Mouse (Mus musculus) adrenal gland (tissue): ENCODE measurements around the gene Msrb3.
"Not testable (repeated sequence)": the region's sequence is repeated elsewhere in the genome, so short reads cannot be mapped to it uniquely, and the experiment has no call there.

Source experiments
- intact Hi-C: fragments of 180-260 bp; cut with DNase I; formaldehyde crosslinking; loops from one replicate; pipeline ENCODE4 v1.15.1; 2025

Msrb3 gene

GRCm38 (mm10) chr10:120759883-120760282, 139.0 kb downstream of the Msrb3 start:
- intact Hi-C loops: no loop called here

- intact Hi-C loops: no loop called here
Observed at GRCm38 (mm10) chr10:120752454-120752853, 146.4 kb downstream of the Msrb3 start.

DNA sequence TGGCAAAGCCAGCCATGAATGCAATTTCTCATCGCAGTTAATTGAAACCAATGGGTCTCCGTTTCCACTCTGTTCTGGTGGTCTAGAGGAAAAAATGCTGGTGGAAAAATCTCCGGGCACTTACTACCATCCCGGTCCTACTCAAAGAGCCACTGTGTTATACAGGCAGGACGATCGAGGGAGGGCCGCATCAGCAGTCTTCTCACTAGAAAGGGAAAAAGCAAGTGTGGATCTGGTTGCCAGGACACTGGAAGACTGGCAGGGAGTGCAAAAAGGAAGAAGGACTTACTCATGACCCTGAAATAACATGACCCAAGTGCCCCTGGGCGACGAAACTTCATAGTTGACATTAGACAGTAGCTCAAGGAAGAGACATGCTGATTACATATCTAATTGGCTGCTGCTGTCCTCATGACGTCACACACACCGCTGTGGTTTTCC, 147.1 kb downstream of the Msrb3 start:
- intact Hi-C loops: no loop called here

DNA sequence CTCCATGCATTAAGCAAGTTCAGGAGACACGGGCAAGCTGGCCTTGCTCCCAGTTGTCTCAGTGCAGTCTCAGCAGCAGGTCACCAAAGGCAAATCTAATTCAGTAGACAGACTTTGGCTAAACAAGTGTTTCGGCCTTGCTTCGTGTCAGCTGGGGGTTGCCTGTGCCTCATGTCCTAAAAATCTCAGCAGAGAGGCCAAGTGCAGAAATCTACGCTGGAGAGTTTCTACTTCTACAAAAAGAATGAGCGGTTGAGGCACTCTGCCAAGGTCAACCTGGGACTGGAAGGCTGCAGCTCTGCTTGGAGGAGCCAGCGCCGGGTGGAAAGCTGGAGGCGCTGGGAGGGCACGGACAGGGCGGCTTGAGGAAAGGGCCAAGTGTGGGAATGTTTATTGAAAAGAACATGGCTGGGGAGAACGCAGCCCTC, 147.6 kb downstream of the Msrb3 start:
- intact Hi-C loops: no loop called here

DNA sequence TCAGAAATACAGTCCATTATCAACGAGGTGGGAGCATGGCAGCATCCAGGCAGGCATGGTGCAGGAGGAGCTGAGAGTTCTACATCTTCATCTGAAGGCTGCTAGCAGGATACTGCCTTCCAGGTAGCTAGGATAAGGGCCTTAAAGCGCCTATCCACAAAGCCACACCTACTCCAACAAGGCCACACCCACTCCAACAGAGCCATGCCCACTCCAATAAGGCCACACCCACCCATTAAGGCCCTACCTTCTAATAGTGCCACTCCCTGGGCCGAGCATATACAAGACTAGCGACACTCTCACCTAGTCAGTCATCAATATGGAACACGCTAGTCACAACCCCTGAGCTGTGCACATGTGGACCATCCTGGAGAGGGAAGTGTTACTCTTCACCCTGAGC, 149.3 kb downstream of the Msrb3 start:
- intact Hi-C loops: not testable (repeated sequence)

- intact Hi-C loops: no loop called here
Observed at GRCm38 (mm10) chr10:120748156-120748555, 150.7 kb downstream of the Msrb3 start.

GRCm38 (mm10) chr10:120745138-120745856, 153.6 kb downstream of the Msrb3 start:
- intact Hi-C loops: no loop called here

GRCm38 (mm10) chr10:120744441-120745137, 154.3 kb downstream of the Msrb3 start:
- intact Hi-C loops: no loop called here

DNA sequence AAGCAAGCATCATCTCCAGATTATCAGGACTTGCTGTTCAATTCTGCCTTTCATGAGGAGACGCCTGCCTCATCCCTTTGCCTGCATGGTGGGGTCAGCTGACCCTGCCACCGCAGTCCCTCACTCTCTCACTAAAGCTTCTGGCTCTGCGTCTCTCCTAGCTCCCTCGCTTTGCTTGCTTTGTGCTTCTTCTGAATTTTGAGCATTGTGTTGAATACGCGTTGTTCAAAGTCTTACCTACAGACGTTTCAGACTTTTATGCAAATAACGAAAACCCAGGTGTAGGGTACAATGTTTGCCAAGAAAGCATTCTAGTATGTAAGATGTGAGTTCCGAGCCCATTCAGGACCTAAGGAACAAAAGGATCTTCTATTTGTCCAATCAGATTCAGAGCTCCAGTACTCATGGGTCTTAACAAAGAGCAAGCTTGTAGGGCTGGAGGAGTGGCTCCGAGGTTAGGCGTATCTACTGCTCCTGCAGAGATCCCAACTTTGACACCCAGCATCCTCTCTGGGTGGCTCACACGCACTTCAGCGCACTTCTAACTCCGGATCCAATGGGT, 162.3 kb downstream of the Msrb3 start:
- intact Hi-C loops: no loop called here

DNA sequence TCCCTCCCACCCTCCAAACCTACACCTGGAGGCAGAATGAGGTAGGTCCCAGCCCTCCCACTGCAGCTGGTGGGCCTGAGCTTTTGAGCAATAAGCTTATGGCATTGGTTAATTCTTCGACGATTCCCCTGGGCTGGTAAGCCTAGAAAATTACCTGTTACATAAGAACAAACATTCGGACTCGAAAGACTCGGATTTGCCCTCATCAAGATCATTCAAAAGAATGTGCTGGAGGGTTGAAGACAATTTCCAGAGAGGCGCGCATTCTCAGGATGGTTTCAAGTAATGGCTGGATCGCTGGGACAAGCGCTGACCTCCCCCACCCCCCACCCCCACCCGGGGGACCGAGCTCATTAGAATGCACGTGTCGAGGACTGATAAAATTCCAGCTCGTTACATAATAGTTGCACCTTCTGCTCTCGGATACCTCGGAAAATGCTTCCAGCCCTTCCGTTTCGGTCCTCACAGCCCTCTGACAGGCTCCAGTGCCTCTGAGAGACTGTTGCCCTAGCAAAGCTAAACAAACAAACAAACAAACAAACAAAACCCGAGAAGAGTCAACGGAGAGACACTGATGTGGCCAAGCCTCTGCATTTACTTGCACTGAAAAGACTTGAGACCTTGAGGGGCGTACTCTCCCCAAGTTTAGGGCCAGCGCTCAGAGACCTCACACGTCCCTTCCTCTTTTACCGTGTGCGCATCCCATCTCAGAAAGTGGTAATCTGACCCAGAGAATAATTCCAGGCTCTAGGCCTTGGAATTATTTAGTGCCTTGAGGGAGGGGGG, 163.0 kb downstream of the Msrb3 start:
- intact Hi-C loops: no loop called here

- intact Hi-C loops: no loop called here
Observed at GRCm38 (mm10) chr10:120734364-120734763, 164.5 kb downstream of the Msrb3 start.
